ENCODE assay signal across 27 mouse cellular contexts in genomic region chr8:118884296-118884695, GRCm38 (mm10).
DNase-seq lines count a peak whose midpoint lies in the region; ATAC-seq lines count a peak whose summit lies in the region.
"Had no signal": no experiment of that assay in that cellular context is flagged by ENCODE, and none has a peak within 500 bp of the region (broad histone marks: within the 10 kb centered on the region; RNA-seq: fewer than 3 reads in every experiment).

No protein-coding gene starts in this region.

- DNase-seq in forebrain, embryonic 14.5 days (ENCODE audit: low spot score): peak; percentile 16
- peak; percentile 61 for DNase-seq in retina, postnatal 1 day
- no peak for DNase-seq in left cerebral cortex, adult 8-10 months (ENCODE audit: low spot score in 2 of 2)
- no peak for DNase-seq in c-Kit-positive CD71-positive TER-119-positive erythroid progenitor cells, embryonic 14.5 days (ENCODE audit: low spot score)
- DNase-seq: adrenal gland, adult 2 months; adrenal gland, postnatal 25 days; cerebellum, adult 11 months; cerebellum, adult 2 months; cerebellum, adult 9-11 months; cerebellum, postnatal 25 days; gastrocnemius, postnatal 10 days; gastrocnemius, postnatal 36 days; heart, adult 2 months; heart, postnatal 14 days; heart, postnatal 4 days had no signal

- no peaks in the 10 kb centered on the region for H3K27me3 ChIP-seq in forebrain, embryonic 14.5 days (replicated peaks; ENCODE audit: control insufficient read depth, insufficient read depth, low read length)
- H3K27me3 ChIP-seq in forebrain, embryonic 13.5 days: no peaks in the 10 kb centered on the region
- no peaks in the 10 kb centered on the region for H3K27me3 ChIP-seq in neural tube, embryonic 13.5 days
- no peaks in the 10 kb centered on the region for H3K27me3 ChIP-seq in neural tube, embryonic 15.5 days (replicated peaks)
- H3K27me3 ChIP-seq in limb, embryonic 12.5 days: no peaks in the 10 kb centered on the region
- H3K27me3 ChIP-seq: embryonic facial prominence, embryonic 12.5 days; embryonic facial prominence, embryonic 15.5 days; heart, embryonic 13.5 days; Patski had no signal

- H3K4me1 ChIP-seq in forebrain, embryonic 14.5 days (ENCODE audit: control insufficient read depth, insufficient read depth, low read length): 0 out of 2 replicates have a peak, but pooled peaks cover 2% of the 10 kb centered on the region
- peaks cover 16% of the 10 kb centered on the region for H3K4me1 ChIP-seq in forebrain, embryonic 13.5 days
- H3K4me1 ChIP-seq in neural tube, embryonic 13.5 days (replicated peaks): peaks cover 21% of the 10 kb centered on the region
- H3K4me1 ChIP-seq in neural tube, embryonic 15.5 days: peaks cover 21% of the 10 kb centered on the region
- peaks cover 9% of the 10 kb centered on the region for H3K4me1 ChIP-seq in limb, embryonic 12.5 days (replicated peaks)
- H3K4me1 ChIP-seq: embryonic facial prominence, embryonic 12.5 days; embryonic facial prominence, embryonic 15.5 days; heart, embryonic 10.5 days; heart, embryonic 13.5 days had no signal

- no peak overlapping the region for H3K4me3 ChIP-seq in forebrain, embryonic 14.5 days (ENCODE audit: low read depth, low read length)
- H3K4me3 ChIP-seq in forebrain, embryonic 13.5 days: no peak overlapping the region
- H3K4me3 ChIP-seq in neural tube, embryonic 13.5 days: no peak overlapping the region
- H3K4me3 ChIP-seq in neural tube, embryonic 15.5 days (replicated peaks): no peak overlapping the region
- no peak overlapping the region for H3K4me3 ChIP-seq in limb, embryonic 12.5 days (replicated peaks)
- H3K4me3 ChIP-seq: embryonic facial prominence, embryonic 12.5 days; embryonic facial prominence, embryonic 15.5 days; heart, adult 2 months; heart, embryonic 10.5 days; heart, embryonic 13.5 days had no signal

- H3K4me2 ChIP-seq in forebrain, embryonic 14.5 days (ENCODE audit: low read length): no peak overlapping the region
- H3K4me2 ChIP-seq in forebrain, embryonic 13.5 days: no peak overlapping the region
- peak overlapping the region; percentile 18; the same call in 1 of the 2 replicates for H3K4me2 ChIP-seq in neural tube, embryonic 13.5 days
- H3K4me2 ChIP-seq in neural tube, embryonic 15.5 days: no peak overlapping the region
- peak overlapping the region; percentile 44 for H3K4me2 ChIP-seq in limb, embryonic 12.5 days
- H3K4me2 ChIP-seq: embryonic facial prominence, embryonic 12.5 days; embryonic facial prominence, embryonic 15.5 days; heart, embryonic 13.5 days; hindbrain, embryonic 14.5 days had no signal

- H3K36me3 ChIP-seq in forebrain, embryonic 14.5 days (ENCODE audit: control insufficient read depth, insufficient read depth, low read length): no peaks in the 10 kb centered on the region
- no peaks in the 10 kb centered on the region for H3K36me3 ChIP-seq in forebrain, embryonic 13.5 days (ENCODE audit: poor library complexity, severe bottlenecking)
- H3K36me3 ChIP-seq in neural tube, embryonic 13.5 days: no peaks in the 10 kb centered on the region
- no peaks in the 10 kb centered on the region for H3K36me3 ChIP-seq in neural tube, embryonic 15.5 days
- H3K36me3 ChIP-seq in limb, embryonic 12.5 days: no peaks in the 10 kb centered on the region
- H3K36me3 ChIP-seq: embryonic facial prominence, embryonic 12.5 days; embryonic facial prominence, embryonic 15.5 days; heart, embryonic 10.5 days; heart, embryonic 13.5 days had no signal

- WGBS in forebrain, embryonic 14.5 days: 46% methylated on average over 8 of the region's 8 CpGs
- 45% methylated on average over 8 of the region's 8 CpGs for WGBS in forebrain, embryonic 13.5 days
- 35% methylated on average over 8 of the region's 8 CpGs for WGBS in neural tube, embryonic 13.5 days
- 36% methylated on average over 8 of the region's 8 CpGs for WGBS in neural tube, embryonic 15.5 days
- WGBS in limb, embryonic 12.5 days: 36% methylated on average over 8 of the region's 8 CpGs

- H3K9ac ChIP-seq in forebrain, embryonic 14.5 days (ENCODE audit: low read length): no peak overlapping the region
- H3K9ac ChIP-seq in forebrain, embryonic 13.5 days: no peak overlapping the region
- no peak overlapping the region for H3K9ac ChIP-seq in neural tube, embryonic 13.5 days
- H3K9ac ChIP-seq in neural tube, embryonic 15.5 days (replicated peaks): no peak overlapping the region
- no peak overlapping the region for H3K9ac ChIP-seq in limb, embryonic 12.5 days (replicated peaks)
- H3K9ac ChIP-seq: embryonic facial prominence, embryonic 12.5 days; embryonic facial prominence, embryonic 15.5 days; heart, embryonic 13.5 days; hindbrain, embryonic 14.5 days had no signal

- no peak for ATAC-seq in forebrain, embryonic 14.5 days
- no peak for ATAC-seq in forebrain, embryonic 13.5 days
- no peak for ATAC-seq in neural tube, embryonic 13.5 days (ENCODE audit: low read depth)
- ATAC-seq in neural tube, embryonic 15.5 days (ENCODE audit: low FRiP score): no peak
- ATAC-seq in limb, embryonic 12.5 days (ENCODE audit: insufficient number of reproducible peaks, insufficient read depth, low FRiP score, low TSS enrichment, low read depth): no peak
- ATAC-seq: forebrain, embryonic 16.5 days; hindbrain, postnatal 0 days; Patski had no signal

- no peak overlapping the region for H3K27ac ChIP-seq in forebrain, embryonic 14.5 days (ENCODE audit: low read depth, low read length)
- H3K27ac ChIP-seq in forebrain, embryonic 13.5 days: no peak overlapping the region
- H3K27ac ChIP-seq in neural tube, embryonic 13.5 days (replicated peaks): peak overlapping the region; percentile 57
- no peak overlapping the region for H3K27ac ChIP-seq in neural tube, embryonic 15.5 days (replicated peaks)
- no peak overlapping the region for H3K27ac ChIP-seq in limb, embryonic 12.5 days
- H3K27ac ChIP-seq: embryonic facial prominence, embryonic 12.5 days; embryonic facial prominence, embryonic 15.5 days; heart, adult 2 months; heart, embryonic 10.5 days; heart, embryonic 13.5 days; hindbrain, postnatal 0 days had no signal

- no peaks in the 10 kb centered on the region for H3K9me3 ChIP-seq in forebrain, embryonic 14.5 days (replicated peaks; ENCODE audit: control insufficient read depth, low read length)
- no peaks in the 10 kb centered on the region for H3K9me3 ChIP-seq in forebrain, embryonic 13.5 days (replicated peaks)
- no peaks in the 10 kb centered on the region for H3K9me3 ChIP-seq in neural tube, embryonic 13.5 days
- no peaks in the 10 kb centered on the region for H3K9me3 ChIP-seq in neural tube, embryonic 15.5 days (replicated peaks)
- no peaks in the 10 kb centered on the region for H3K9me3 ChIP-seq in limb, embryonic 12.5 days
- H3K9me3 ChIP-seq: embryonic facial prominence, embryonic 12.5 days; embryonic facial prominence, embryonic 15.5 days; heart, embryonic 10.5 days; heart, embryonic 13.5 days had no signal

Comparison
In these comparisons a context has a peak if more than half of its experiments do, and no peak if none do; other contexts are left out.
1. H3K4me2 ChIP-seq: peak in neural tube, embryonic 13.5 days (single experiment) and limb, embryonic 12.5 days (single experiment); none in forebrain, embryonic 14.5 days (single experiment), forebrain, embryonic 13.5 days (single experiment) and neural tube, embryonic 15.5 days (single experiment).
2. DNase-seq: peak in forebrain, embryonic 14.5 days (single experiment) and retina, postnatal 1 day (single experiment); none in left cerebral cortex, adult 8-10 months (0 of 2) and c-Kit-positive CD71-positive TER-119-positive erythroid progenitor cells, embryonic 14.5 days (single experiment).